Mouse (Mus musculus): ENCODE measurements at regions not wholly inside any gene's neighbourhood (a gene's known extent, or its start where the extent isn't known, plus 50 kb on each side); places are given as distances from the start of the nearest gene placed in this dataset.

- intact Hi-C loops (cut with DNase I), result no loop called here
- no peak for DNase-seq (ENCODE audit: low spot score in 2 of 2)
These were observed 217.6 kb upstream of the Nlrp1b start for GRCm38 (mm10) chr11:71447841-71448745.

- intact Hi-C loops (cut with DNase I), result no loop called here
These were observed 249.6 kb upstream of the Nlrp1b start for GRCm38 (mm10) chr11:71480094-71480493.

GRCm38 (mm10) chr11:71497863-71498262, 251.9 kb upstream of the Wscd1 start:
- DNase-seq (ENCODE audit: low spot score in 2 of 2), result no peak
- intact Hi-C loops (cut with DNase I), result no loop called here

More at GRCm38 (mm10) chr11:71480094-71480493, 249.6 kb upstream of the Nlrp1b start:
- DNase-seq (ENCODE audit: low spot score in 2 of 2), result no peak

GRCm38 (mm10) chr11:71498299-71498698, 251.4 kb upstream of the Wscd1 start:
- intact Hi-C loops (cut with DNase I), result no loop called here

GRCm38 (mm10) chr11:71502156-71502555, 247.6 kb upstream of the Wscd1 start:
- intact Hi-C loops (cut with DNase I), result no loop called here

More at GRCm38 (mm10) chr11:71498299-71498698, 251.4 kb upstream of the Wscd1 start:
- DNase-seq (ENCODE audit: low spot score in 2 of 2), result no peak

GRCm38 (mm10) chr11:71512271-71513066, 237.3 kb upstream of the Wscd1 start:
- intact Hi-C loops (cut with DNase I), result no loop called here
- DNase-seq (ENCODE audit: low spot score in 2 of 2), result no peak

More at GRCm38 (mm10) chr11:71502156-71502555, 247.6 kb upstream of the Wscd1 start:
- DNase-seq (ENCODE audit: low spot score in 2 of 2), result no peak

GRCm38 (mm10) chr11:71513067-71513350, 236.7 kb upstream of the Wscd1 start:
- no peak for DNase-seq (ENCODE audit: low spot score in 2 of 2)
- intact Hi-C loops (cut with DNase I), result no loop called here

- intact Hi-C loops (cut with DNase I), result no loop called here
- DNase-seq (ENCODE audit: low spot score in 2 of 2), result no peak
These were observed 234.5 kb upstream of the Wscd1 start for GRCm38 (mm10) chr11:71515264-71515663.

- DNase-seq (ENCODE audit: low spot score in 2 of 2), result no peak
- intact Hi-C loops (cut with DNase I), result no loop called here
These were observed 232.3 kb upstream of the Wscd1 start for GRCm38 (mm10) chr11:71517377-71517776.

GRCm38 (mm10) chr11:71527691-71528090, 222.0 kb upstream of the Wscd1 start:
- DNase-seq (ENCODE audit: low spot score in 2 of 2), result no peak
- intact Hi-C loops (cut with DNase I), result no loop called here

- no peak for DNase-seq (ENCODE audit: low spot score in 2 of 2)
- intact Hi-C loops (cut with DNase I), result no loop called here
These were observed 221.1 kb upstream of the Wscd1 start for GRCm38 (mm10) chr11:71528588-71528987.

GRCm38 (mm10) chr11:71541178-71541845, 208.4 kb upstream of the Wscd1 start:
- no peak for DNase-seq (ENCODE audit: low spot score in 2 of 2)
- intact Hi-C loops (cut with DNase I), result no loop called here

GRCm38 (mm10) chr11:71557412-71557811, 192.3 kb upstream of the Wscd1 start:
- no peak for DNase-seq (ENCODE audit: low spot score in 2 of 2)

GRCm38 (mm10) chr11:71564831-71565230, 184.9 kb upstream of the Wscd1 start:
- intact Hi-C loops (cut with DNase I), result no loop called here
- DNase-seq (ENCODE audit: low spot score in 2 of 2), result no peak

More at GRCm38 (mm10) chr11:71557412-71557811, 192.3 kb upstream of the Wscd1 start:
- intact Hi-C loops (cut with DNase I), result no loop called here

GRCm38 (mm10) chr11:71576801-71577200, 172.9 kb upstream of the Wscd1 start:
- no peak for DNase-seq (ENCODE audit: low spot score in 2 of 2)
- intact Hi-C loops (cut with DNase I), result no loop called here

- intact Hi-C loops (cut with DNase I), result no loop called here
- no peak for DNase-seq (ENCODE audit: low spot score in 2 of 2)
These were observed 167.9 kb upstream of the Wscd1 start for GRCm38 (mm10) chr11:71581775-71582174.

GRCm38 (mm10) chr11:71591014-71591413, 158.7 kb upstream of the Wscd1 start:
- intact Hi-C loops (cut with DNase I), result no loop called here
- DNase-seq (ENCODE audit: low spot score in 2 of 2), result no peak

GRCm38 (mm10) chr11:71594250-71594847, 155.4 kb upstream of the Wscd1 start:
- intact Hi-C loops (cut with DNase I), result no loop called here
- DNase-seq (ENCODE audit: low spot score in 2 of 2), result no peak

- no peak for DNase-seq (ENCODE audit: low spot score in 2 of 2)
- intact Hi-C loops (cut with DNase I), result no loop called here
These were observed 152.0 kb upstream of the Wscd1 start for GRCm38 (mm10) chr11:71597709-71598108.

- no peak for DNase-seq (ENCODE audit: low spot score in 2 of 2)
- intact Hi-C loops (cut with DNase I), result no loop called here
These were observed 138.9 kb upstream of the Wscd1 start for GRCm38 (mm10) chr11:71610782-71611181.

All from left cerebral cortex, postnatal 36 days (tissue).